Mouse (Mus musculus) E14TG2a.4 (cell line): Measurements from ENCODE around the gene Itk.

ENCODE experiments used
- H3K27me3 ChIP-seq: 2 replicates; pipeline ENCODE4 v1.6.1; 2014; ENCODE audit warnings: low read length, control low read depth; ENCODE audit not compliant: insufficient read depth
- H3K36me3 ChIP-seq: 2 replicates; pipeline ENCODE4 v1.6.1; 2014; ENCODE audit warnings: low read length, control low read depth; ENCODE audit not compliant: insufficient read depth
- H3K4me1 ChIP-seq: replicated peaks from 2 replicates; pipeline ENCODE4 v1.6.1; 2014; ENCODE audit warnings: low read depth, low read length, control low read depth
- H3K4me3 ChIP-seq: replicated peaks from 2 replicates; pipeline ENCODE4 v1.5.1; 2014; ENCODE audit warnings: mild to moderate bottlenecking, low read length
- H3K9me3 ChIP-seq: 2 replicates; pipeline ENCODE4 v1.6.1; 2014; ENCODE audit warnings: low read length, control low read depth
- CTCF ChIP-seq: conservative IDR thresholded peaks from 2 replicates; pipeline ENCODE4 v1.5.1; 2014; ENCODE audit warnings: low read length
- NANOG ChIP-seq: IDR thresholded peaks from 2 replicates; pipeline ENCODE4 v1.6.1; 2014; ENCODE audit warnings: borderline replicate concordance, low read length, mixed read lengths
- POU5F1 ChIP-seq: IDR thresholded peaks from 2 replicates; pipeline ENCODE4 v1.6.1; 2014; ENCODE audit warnings: low read length, borderline replicate concordance

The Itk gene

GRCm38 (mm10) chr11:46386556-46386955, 2.8 kb downstream of the Itk start:
- Histone ChIP-seq H3K4me1 (no peaks in the 10 kb centered on the region), H3K36me3 (no peaks in the 10 kb centered on the region), H3K27me3 (0 out of 2 replicates have a peak, but pooled peaks cover under 1% of the 10 kb centered on the region), H3K9me3 (no peaks in the 10 kb centered on the region), H3K4me3 (no peak overlapping the region)
- TF ChIP-seq NANOG (no peak), CTCF (no peak), POU5F1 (no peak)

DNA sequence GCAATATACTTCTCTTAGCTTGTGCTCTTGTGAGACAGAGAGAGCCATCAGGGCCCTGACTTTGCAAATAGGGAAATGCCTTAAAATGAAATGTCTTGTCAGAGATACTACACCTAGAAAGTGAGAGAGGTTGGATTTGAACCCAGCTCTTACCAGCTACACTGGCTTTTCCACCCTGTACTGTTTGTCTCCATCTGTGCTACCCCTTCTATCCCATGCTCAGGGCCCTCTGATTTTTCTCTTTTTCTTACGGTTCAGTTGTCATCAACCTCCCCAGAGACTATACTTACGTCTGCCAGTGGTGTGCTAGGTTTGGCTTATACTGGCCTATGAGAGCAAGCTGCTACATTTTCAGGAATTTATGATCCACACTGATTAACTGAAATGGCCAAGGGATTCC, 4.4 kb downstream of the Itk start:
- H3K4me3 ChIP-seq, result no peak overlapping the region
- H3K36me3 ChIP-seq, result no peaks in the 10 kb centered on the region
- no peak for TF ChIP-seq POU5F1
- no peak for TF ChIP-seq CTCF
- no peak for TF ChIP-seq NANOG
- H3K4me1 ChIP-seq, result no peaks in the 10 kb centered on the region
- H3K27me3 ChIP-seq, result 0 out of 2 replicates have a peak, but pooled peaks cover 2% of the 10 kb centered on the region
- no peaks in the 10 kb centered on the region for H3K9me3 ChIP-seq

GRCm38 (mm10) chr11:46382466-46382865, 6.8 kb downstream of the Itk start:
- Histone ChIP-seq H3K36me3 (no peaks in the 10 kb centered on the region), H3K9me3 (no peaks in the 10 kb centered on the region), H3K4me1 (no peaks in the 10 kb centered on the region), H3K27me3 (0 out of 2 replicates have a peak, but pooled peaks cover 2% of the 10 kb centered on the region), H3K4me3 (no peak overlapping the region)
- TF ChIP-seq POU5F1, result no peak
- TF ChIP-seq CTCF, result no peak
- TF ChIP-seq NANOG, result no peak

GRCm38 (mm10) chr11:46380097-46380675, 9.1 kb downstream of the Itk start:
- Histone ChIP-seq H3K9me3 (no peaks in the 10 kb centered on the region), H3K4me3 (no peak overlapping the region), H3K27me3 (0 out of 2 replicates have a peak, but pooled peaks cover 2% of the 10 kb centered on the region), H3K4me1 (no peaks in the 10 kb centered on the region), H3K36me3 (no peaks in the 10 kb centered on the region)
- no peak for TF ChIP-seq NANOG
- no peak for TF ChIP-seq CTCF
- TF ChIP-seq POU5F1, result no peak

DNA sequence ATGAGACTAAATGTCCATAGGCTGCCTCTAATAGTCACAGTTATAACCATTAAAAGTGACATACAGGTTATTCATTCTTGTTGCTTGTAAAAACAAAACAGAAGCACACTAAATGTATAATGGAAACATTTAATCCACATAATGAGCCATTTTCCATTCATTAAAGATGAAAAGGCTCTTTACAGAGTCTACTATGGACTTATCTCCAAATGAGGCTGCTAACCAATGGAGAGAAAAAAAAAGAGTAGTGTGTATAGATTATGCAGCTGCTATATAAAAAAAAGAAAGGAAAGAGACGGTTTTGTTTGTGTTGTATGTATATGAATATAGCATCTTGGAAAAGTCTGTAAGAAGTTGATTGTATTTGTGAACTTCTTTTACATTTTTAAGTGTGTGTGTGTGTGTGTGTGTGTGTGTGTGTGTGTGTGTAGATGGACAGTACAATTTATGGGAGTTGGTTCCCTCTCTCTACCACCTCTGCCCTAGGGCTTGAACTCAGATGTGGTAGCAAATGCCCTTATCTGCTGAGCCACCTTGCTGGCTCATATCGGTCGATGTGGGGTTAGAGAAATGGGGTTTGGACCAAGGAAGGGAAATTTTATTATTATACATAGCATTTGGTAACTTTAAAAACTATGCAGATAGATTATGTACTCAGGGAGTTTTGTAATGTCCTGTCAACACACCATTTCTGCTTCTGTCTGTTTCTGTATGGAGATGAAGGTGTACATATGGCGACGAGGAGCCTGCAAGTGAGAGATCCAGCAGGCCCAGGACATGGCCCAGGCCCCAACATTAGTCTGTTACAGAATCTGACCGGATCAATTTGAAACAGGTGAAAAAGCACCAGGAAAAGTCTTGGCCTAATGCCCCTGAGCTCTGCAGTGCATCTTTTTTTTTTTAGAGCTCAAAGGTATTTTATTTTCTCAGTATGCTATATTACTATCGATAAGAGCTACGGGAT, 11.2 kb downstream of the Itk start:
- H3K27me3 ChIP-seq, result 0 out of 2 replicates have a peak, but pooled peaks cover 2% of the 10 kb centered on the region
- no peaks in the 10 kb centered on the region for H3K36me3 ChIP-seq
- no peaks in the 10 kb centered on the region for H3K9me3 ChIP-seq
- H3K4me1 ChIP-seq, result no peaks in the 10 kb centered on the region
- TF ChIP-seq CTCF (no peak), POU5F1 (no peak), NANOG (no peak)
- no peak overlapping the region for H3K4me3 ChIP-seq

- Histone ChIP-seq H3K4me1 (no peaks in the 10 kb centered on the region), H3K4me3 (no peak overlapping the region), H3K27me3 (0 out of 2 replicates have a peak, but pooled peaks cover 2% of the 10 kb centered on the region), H3K9me3 (no peaks in the 10 kb centered on the region), H3K36me3 (no peaks in the 10 kb centered on the region)
- TF ChIP-seq NANOG, result no peak
- TF ChIP-seq POU5F1, result no peak
- no peak for TF ChIP-seq CTCF
Observed at GRCm38 (mm10) chr11:46377316-46377715, 12.0 kb downstream of the Itk start.

DNA sequence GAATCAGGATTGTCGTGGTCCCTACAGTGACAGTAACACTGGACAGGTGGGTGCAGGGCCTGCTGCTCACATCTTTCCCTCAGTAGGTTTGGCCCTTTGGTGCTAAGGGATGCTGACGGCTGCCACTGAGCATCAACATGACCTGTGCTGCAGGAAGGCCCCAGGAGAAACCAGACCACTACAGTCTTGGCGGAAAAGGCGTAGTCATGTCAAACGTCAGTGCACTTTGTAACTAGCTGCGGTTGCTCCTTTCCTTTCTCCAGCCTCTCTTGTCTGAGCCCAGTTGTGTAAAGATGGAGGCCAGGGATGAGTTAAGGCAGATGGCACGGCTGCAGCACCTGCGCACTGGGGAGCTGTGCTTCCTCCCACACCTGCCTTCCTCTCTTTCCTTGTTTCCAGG, 14.3 kb downstream of the Itk start:
- TF ChIP-seq NANOG (no peak), POU5F1 (no peak), CTCF (no peak)
- H3K9me3 ChIP-seq, result no peaks in the 10 kb centered on the region
- no peaks in the 10 kb centered on the region for H3K4me1 ChIP-seq
- no peak overlapping the region for H3K4me3 ChIP-seq
- H3K27me3 ChIP-seq, result no peaks in the 10 kb centered on the region
- no peaks in the 10 kb centered on the region for H3K36me3 ChIP-seq

DNA sequence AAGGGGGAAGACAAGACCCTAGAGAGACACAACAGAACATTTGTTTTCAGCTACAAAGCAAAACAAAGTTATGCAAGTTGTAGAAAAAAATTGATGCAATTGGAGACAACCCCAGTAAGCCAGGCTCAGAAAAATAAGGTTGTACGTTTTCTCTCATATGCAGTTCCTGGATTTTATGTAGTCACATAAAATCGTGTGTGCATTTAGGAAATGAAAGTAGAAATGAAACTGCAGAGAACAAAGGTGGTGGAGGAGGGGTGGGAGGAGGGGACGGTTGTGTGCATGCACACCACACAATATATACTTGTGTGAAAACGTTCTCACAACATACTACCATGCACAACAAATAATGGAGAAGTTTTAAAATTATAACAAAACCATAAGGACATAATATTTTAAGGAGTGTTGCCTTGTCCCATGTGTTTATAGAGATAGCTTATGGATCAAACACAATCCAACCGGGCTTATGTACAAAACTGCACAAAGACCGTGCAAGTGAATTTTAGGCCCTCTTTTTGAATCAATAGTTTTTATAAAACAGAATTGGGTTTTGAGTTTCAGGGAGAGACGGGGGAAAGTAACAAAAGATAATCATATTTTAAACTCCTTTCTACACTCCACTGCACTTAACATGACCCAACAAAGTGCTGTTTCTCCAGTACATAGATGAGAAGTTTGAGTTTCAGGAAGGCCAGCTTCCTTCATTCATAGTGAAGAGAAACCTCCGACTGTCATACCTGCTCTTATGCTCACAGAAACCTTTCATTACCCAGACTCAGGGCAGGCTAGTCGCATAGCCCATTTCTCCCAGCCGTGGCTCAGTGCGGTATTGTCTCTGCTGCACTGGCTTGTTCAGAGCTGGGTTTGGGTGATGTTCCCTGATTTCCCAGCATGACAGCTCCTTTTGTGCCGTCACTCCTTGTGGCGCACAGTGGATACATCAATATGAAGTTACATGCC, 16.0 kb downstream of the Itk start:
- H3K4me1 ChIP-seq, result no peaks in the 10 kb centered on the region
- no peaks in the 10 kb centered on the region for H3K9me3 ChIP-seq
- TF ChIP-seq NANOG (no peak), CTCF (no peak), POU5F1 (no peak)
- H3K27me3 ChIP-seq, result no peaks in the 10 kb centered on the region
- no peak overlapping the region for H3K4me3 ChIP-seq
- no peaks in the 10 kb centered on the region for H3K36me3 ChIP-seq
